Mouse (Mus musculus): ENCODE measurements around the gene Tmem265. TPM values are rescaled to one million over a fixed set of nuclear protein-coding genes. Genes with fewer than 3 reads are reported as not detected.

The Tmem265 gene
- total and polyA plus RNA-seq, 3 experiments: not detected

GRCm38 (mm10) chr7:127573503-127574008 lies 12.4 kb downstream of the Tmem265 start:
- H3K9me3 ChIP-seq (replicated peaks; ENCODE audit: insufficient read depth, low read length): no peaks in the 10 kb centered on the region
- peak overlapping the region; percentile 80 for H3K9ac ChIP-seq (ENCODE audit: control insufficient read depth, low read depth, low read length, poor library complexity, severe bottlenecking)
- H3K27ac ChIP-seq (ENCODE audit: control insufficient read depth, low read depth, low read length): 0 out of 2 replicates have a peak overlapping the region, but pooled peaks have one; percentile 13
- TF ChIP-seq ELF1 (IDR thresholded peaks at IDR 0.05; ENCODE audit: low read depth, low read length): no peak
- peak; percentile 48 for TF ChIP-seq NRF1 (IDR thresholded peaks at IDR 0.05; ENCODE audit: insufficient read depth, low read depth, low read length, poor library complexity, severe bottlenecking)
- peaks cover 0 to 11% of the 10 kb centered on the region in 2 experiments; a peak in 2 of 4 replicates for H3K36me3 ChIP-seq (ENCODE audit: control insufficient read depth in 1 of 2, insufficient read depth in 2 of 2, low read length in 2 of 2)
- H3K79me2 ChIP-seq (ENCODE audit: control insufficient read depth, insufficient read depth, low read length, poor library complexity): peaks cover 16% of the 10 kb centered on the region
- no peak for DNase-seq (ENCODE audit: low read depth, low spot score)
- H3K4me1 ChIP-seq (ENCODE audit: control insufficient read depth in 1 of 2, insufficient read depth in 2 of 2, low read length in 2 of 2): peaks cover 0 to 10% of the 10 kb centered on the region in 2 experiments; a peak in 2 of 4 replicates
- H3K4me3 ChIP-seq (ENCODE audit: control insufficient read depth in 1 of 2, insufficient read depth in 1 of 2, low read depth in 2 of 2, low read length in 2 of 2): peak overlapping the region; percentile 86 to 90
- H3K27me3 ChIP-seq (ENCODE audit: control insufficient read depth in 1 of 2, insufficient read depth in 2 of 2, low read length in 2 of 2): no peaks in the 10 kb centered on the region

DNA sequence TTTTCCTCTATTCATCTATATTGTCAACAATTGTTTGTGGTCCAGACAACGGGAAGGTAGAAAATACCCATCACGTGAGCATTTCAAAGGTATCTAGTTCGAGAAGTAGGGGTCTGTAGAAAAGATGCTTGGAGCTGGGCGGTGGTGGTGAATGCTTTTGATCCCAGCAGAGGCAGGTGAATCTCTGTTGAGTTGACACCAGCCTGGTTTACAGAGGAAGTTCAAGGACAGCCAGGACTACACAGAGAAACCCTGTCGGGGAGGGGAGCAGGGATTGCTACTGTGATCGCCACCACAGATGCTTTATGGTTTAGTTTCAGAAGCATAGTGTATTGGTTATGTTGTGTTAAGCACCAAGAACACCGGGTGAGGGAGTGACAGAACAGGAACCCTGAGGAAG lies 12.9 kb downstream of the Tmem265 start:
- peak; percentile 42 for DNase-seq (ENCODE audit: low read depth, low spot score)
- H3K27ac ChIP-seq (ENCODE audit: control insufficient read depth, low read depth, low read length): no peak overlapping the region; the same call in 1 of the 2 replicates
- TF ChIP-seq USF1 (IDR thresholded peaks at IDR 0.05; ENCODE audit: low read depth, low read length): peak; percentile 46; the same call in 1 of the 2 replicates
- no peak for TF ChIP-seq POLR2AphosphoS5 (IDR thresholded peaks at IDR 0.05; ENCODE audit: borderline replicate concordance, low read depth, low read length)

DNA sequence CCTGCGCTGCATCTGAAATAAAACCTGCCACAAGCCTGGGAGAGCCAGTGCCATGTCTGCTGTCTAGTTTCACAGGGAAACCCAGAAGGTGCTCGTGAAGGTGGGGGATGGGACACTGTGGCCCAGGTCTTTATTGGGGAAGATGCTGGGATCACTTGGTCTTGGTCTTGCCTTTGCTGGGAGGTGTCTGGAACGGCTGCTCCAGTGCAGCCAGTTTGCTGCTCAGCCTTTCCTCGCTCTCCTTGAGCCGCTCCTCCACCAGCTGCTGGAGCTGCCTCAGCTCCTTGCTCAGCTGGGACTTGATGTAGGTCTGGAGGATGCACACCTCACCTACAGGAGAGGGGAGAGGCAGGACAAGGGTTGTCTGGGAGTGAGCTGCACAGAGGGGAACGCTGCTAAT lies 22.1 kb downstream of the Tmem265 start:
- Histone ChIP-seq H3K79me2 (ENCODE audit: control insufficient read depth, insufficient read depth, low read length, poor library complexity) (no peaks in the 10 kb centered on the region), H3K36me3 (ENCODE audit: control insufficient read depth in 1 of 2, insufficient read depth in 2 of 2, low read length in 2 of 2) (peaks cover 0 to 24% of the 10 kb centered on the region in 2 experiments; a peak in 3 of 4 replicates), H3K27me3 (ENCODE audit: control insufficient read depth in 1 of 2, insufficient read depth in 2 of 2, low read length in 2 of 2) (no peaks in the 10 kb centered on the region), H3K27ac (ENCODE audit: control insufficient read depth, low read depth, low read length) (no peak overlapping the region), H3K9ac (ENCODE audit: control insufficient read depth, low read depth, low read length, poor library complexity, severe bottlenecking) (no peak overlapping the region), H3K4me1 (ENCODE audit: control insufficient read depth in 1 of 2, insufficient read depth in 2 of 2, low read length in 2 of 2) (peaks cover 6 to 26% of the 10 kb centered on the region in 2 experiments; a peak in 3 of 4 replicates), H3K9me3 (replicated peaks; ENCODE audit: insufficient read depth, low read length) (no peaks in the 10 kb centered on the region), H3K4me3 (ENCODE audit: control insufficient read depth in 1 of 2, insufficient read depth in 1 of 2, low read depth in 2 of 2, low read length in 2 of 2) (no peak overlapping the region)
- DNase-seq (ENCODE audit: low read depth, low spot score): no peak
- no peak for TF ChIP-seq CTCF (IDR thresholded peaks at IDR 0.05 in 2 of 3, conservative IDR thresholded peaks at IDR 0.05 in 1 of 3; ENCODE audit: control insufficient read depth in 1 of 3, insufficient read depth in 1 of 3, low read depth in 2 of 3, low read length in 3 of 3, poor library complexity in 1 of 3, severe bottlenecking in 1 of 3)
- no peak for TF ChIP-seq NRF1 (IDR thresholded peaks at IDR 0.05; ENCODE audit: insufficient read depth, low read depth, low read length, poor library complexity, severe bottlenecking)
- TF ChIP-seq POLR2A (IDR thresholded peaks at IDR 0.05; ENCODE audit: control insufficient read depth in 1 of 2, insufficient read depth in 1 of 2, low read depth in 1 of 2, low read length in 2 of 2, poor library complexity in 1 of 2): no peak
- TF ChIP-seq MAZ (IDR thresholded peaks at IDR 0.05; ENCODE audit: low read depth, low read length): no peak
- TF ChIP-seq HCFC1 (IDR thresholded peaks at IDR 0.05; ENCODE audit: low read depth, low read length): no peak
- TF ChIP-seq MXI1 (IDR thresholded peaks at IDR 0.05; ENCODE audit: low read depth, low read length): no peak
- no peak for TF ChIP-seq TBP (IDR thresholded peaks at IDR 0.05; ENCODE audit: low read depth, low read length)
- TF ChIP-seq ZC3H11A (IDR thresholded peaks at IDR 0.05; ENCODE audit: low read depth, low read length): no peak
- TF ChIP-seq MEF2A (IDR thresholded peaks at IDR 0.05; ENCODE audit: extremely low read depth, insufficient replicate concordance, low read depth, low read length, poor library complexity, severe bottlenecking): no peak
- TF ChIP-seq SIN3A (IDR thresholded peaks at IDR 0.05; ENCODE audit: low read length): no peak
- no peak for TF ChIP-seq BHLHE40 (IDR thresholded peaks at IDR 0.05; ENCODE audit: borderline replicate concordance, low read depth, low read length)
- TF ChIP-seq ZNF384 (IDR thresholded peaks at IDR 0.05; ENCODE audit: low read depth, low read length): no peak
- no peak for TF ChIP-seq POLR2AphosphoS5 (IDR thresholded peaks at IDR 0.05; ENCODE audit: borderline replicate concordance, low read depth, low read length)
- no peak for TF ChIP-seq UBTF (IDR thresholded peaks at IDR 0.05; ENCODE audit: borderline replicate concordance, insufficient read depth, low read depth, low read length)
- no peak for TF ChIP-seq JUND (IDR thresholded peaks at IDR 0.05; ENCODE audit: low read depth, low read length)
- TF ChIP-seq POLR2AphosphoS2 (IDR thresholded peaks at IDR 0.05; ENCODE audit: low read length): no peak
- no peak for TF ChIP-seq ZMIZ1 (IDR thresholded peaks at IDR 0.05; ENCODE audit: low read depth, low read length)
- TF ChIP-seq E2F4 (IDR thresholded peaks at IDR 0.05; ENCODE audit: borderline replicate concordance, low read depth, low read length): no peak

More for the DNA sequence above, 12.9 kb downstream of the Tmem265 start:
- H3K4me3 ChIP-seq (ENCODE audit: control insufficient read depth in 1 of 2, insufficient read depth in 1 of 2, low read depth in 2 of 2, low read length in 2 of 2): peak overlapping the region; percentile 86 to 90
- H3K36me3 ChIP-seq (ENCODE audit: control insufficient read depth in 1 of 2, insufficient read depth in 2 of 2, low read length in 2 of 2): peaks cover 0 to 11% of the 10 kb centered on the region in 2 experiments; a peak in 2 of 4 replicates
- no peaks in the 10 kb centered on the region for H3K9me3 ChIP-seq (replicated peaks; ENCODE audit: insufficient read depth, low read length)
- H3K79me2 ChIP-seq (ENCODE audit: control insufficient read depth, insufficient read depth, low read length, poor library complexity): peaks cover 16% of the 10 kb centered on the region
- no peaks in the 10 kb centered on the region for H3K27me3 ChIP-seq (ENCODE audit: control insufficient read depth in 1 of 2, insufficient read depth in 2 of 2, low read length in 2 of 2)
- peak overlapping the region; percentile 80 for H3K9ac ChIP-seq (ENCODE audit: control insufficient read depth, low read depth, low read length, poor library complexity, severe bottlenecking)
- peaks cover 0 to 10% of the 10 kb centered on the region in 2 experiments; a peak in 2 of 4 replicates for H3K4me1 ChIP-seq (ENCODE audit: control insufficient read depth in 1 of 2, insufficient read depth in 2 of 2, low read length in 2 of 2)

All from MEL (cell line).